Mouse (Mus musculus): Measurements from ENCODE around the gene Tmed9.

DNA sequence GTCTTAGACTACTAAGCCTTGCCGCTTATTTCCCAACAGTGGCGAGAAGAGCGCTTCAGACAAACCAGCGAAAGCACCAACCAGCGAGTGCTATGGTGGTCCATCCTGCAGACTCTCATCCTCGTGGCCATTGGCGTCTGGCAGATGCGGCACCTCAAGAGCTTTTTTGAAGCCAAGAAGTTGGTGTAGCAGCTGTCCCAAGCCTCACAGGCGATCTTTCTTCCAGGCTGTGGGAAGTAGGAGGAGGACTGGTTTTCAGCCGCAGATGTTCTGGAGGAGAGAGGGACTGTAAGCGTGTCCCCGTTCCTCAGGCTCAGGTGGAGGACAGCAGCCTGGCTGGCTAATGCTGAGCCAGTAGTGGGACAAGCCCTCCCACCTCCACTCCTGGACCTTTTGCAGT is 23.3 kb downstream of the Tmed9 start:
- TF ChIP-seq CTCF (IDR thresholded peaks at IDR 0.05) (no peak), EP300 (IDR thresholded peaks at IDR 0.05; ENCODE audit: insufficient read depth, low read depth, low read length) (no peak)
